Mouse (Mus musculus): ENCODE results near the gene Abhd17b.

DNA sequence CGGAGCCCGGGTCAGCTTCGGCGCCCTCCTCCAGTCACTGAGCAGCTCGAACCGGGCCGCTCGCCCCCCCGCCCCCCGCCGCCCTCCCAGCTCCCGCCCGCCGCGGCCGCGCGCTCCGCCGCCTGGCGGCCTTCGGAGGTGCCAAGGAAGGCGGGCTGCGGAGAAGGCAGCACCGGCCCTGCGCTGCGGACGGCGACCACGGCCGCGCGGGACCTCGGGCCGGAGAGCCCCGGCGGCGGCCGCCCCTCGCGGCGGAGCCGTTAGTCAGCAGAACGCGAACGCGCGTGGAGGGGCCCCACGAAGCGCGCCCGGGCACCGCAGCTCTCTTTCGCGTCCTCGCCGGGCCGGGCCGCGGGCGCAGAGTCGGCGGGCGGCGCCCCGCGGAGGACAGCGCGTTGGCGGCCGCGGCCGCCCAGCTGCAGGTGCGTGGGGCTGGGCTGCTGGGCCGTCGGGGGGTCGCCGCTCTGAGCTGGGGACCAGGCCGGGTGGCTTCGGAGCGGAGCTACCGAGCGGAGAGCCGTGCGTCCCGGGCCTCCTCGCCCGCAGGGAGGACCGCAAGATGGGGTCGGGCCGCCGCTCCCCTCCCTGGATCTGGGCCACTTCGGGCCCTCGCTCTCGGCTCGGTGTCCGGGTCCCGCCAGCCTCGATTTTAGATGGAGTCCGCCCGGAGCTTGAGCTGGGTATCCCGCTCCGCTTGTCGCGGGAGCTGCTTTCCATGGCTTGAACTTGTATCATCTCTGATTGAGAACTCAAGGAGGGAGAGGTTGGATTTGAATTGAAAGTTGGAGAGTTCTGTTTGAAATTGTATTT, at the start of gene Abhd17b:
- 0 out of 2 replicates have a peak, but pooled peaks have one; percentile 30 for TF ChIP-seq POLR2A (IDR thresholded peaks at IDR 0.05; ENCODE audit: borderline replicate concordance, control insufficient read depth, low read depth, low read length)
- TF ChIP-seq CTCF (IDR thresholded peaks at IDR 0.05; ENCODE audit: control insufficient read depth, insufficient read depth, low read length): no peak

All from bone marrow, adult 2 months (tissue).